Mouse (Mus musculus): ENCODE data around the gene Myo1a. TPM values are rescaled to one million over a fixed set of nuclear protein-coding genes. Genes with fewer than 3 reads are reported as not detected.
A peak's percentile ranks its signal among the peaks of the same experiment; 100 is the strongest.

Myo1a gene
- polyA plus RNA-seq, 1 experiment from 2014 or later: 0.14 TPM

- Histone ChIP-seq H3K4me1 (ENCODE audit: control insufficient read depth, insufficient read depth, low read length) (peaks cover 47% of the 10 kb centered on the region), H3K27me3 (ENCODE audit: control insufficient read depth, insufficient read depth, low read length) (peaks cover 10% of the 10 kb centered on the region), H3K36me3 (ENCODE audit: control insufficient read depth, insufficient read depth, low read length) (peaks cover 8% of the 10 kb centered on the region), H3K9me3 (replicated peaks; ENCODE audit: control insufficient read depth, low read length) (no peaks in the 10 kb centered on the region), H3K9ac (ENCODE audit: low read depth, low read length) (no peak overlapping the region), H3K4me2 (peak overlapping the region; percentile 25), H3K27ac (ENCODE audit: low read depth, low read length) (no peak overlapping the region), H3K4me3 (ENCODE audit: low read depth, low read length) (peak overlapping the region; percentile 73; the same call in 1 of the 2 replicates)
- WGBS (ENCODE audit: insufficient replicate concordance): 33% methylated on average over 16 of the region's 16 CpGs
- ATAC-seq (replicated peaks; ENCODE audit: insufficient number of reproducible peaks, low FRiP score, low TSS enrichment): no peak
Measured at GRCm38 (mm10) chr10:127664166-127664565, 40.8 kb upstream of the Myo1a start.

- H3K4me3 ChIP-seq (ENCODE audit: low read depth, low read length): peak overlapping the region; percentile 73; the same call in 1 of the 2 replicates
- peaks cover 8% of the 10 kb centered on the region for H3K36me3 ChIP-seq (ENCODE audit: control insufficient read depth, insufficient read depth, low read length)
- WGBS (ENCODE audit: insufficient replicate concordance): 34% methylated on average over 13 of the region's 13 CpGs
- no peak for ATAC-seq (replicated peaks; ENCODE audit: insufficient number of reproducible peaks, low FRiP score, low TSS enrichment)
- H3K27me3 ChIP-seq (ENCODE audit: control insufficient read depth, insufficient read depth, low read length): peaks cover 10% of the 10 kb centered on the region
- H3K4me1 ChIP-seq (ENCODE audit: control insufficient read depth, insufficient read depth, low read length): peaks cover 50% of the 10 kb centered on the region
- H3K9ac ChIP-seq (ENCODE audit: low read depth, low read length): no peak overlapping the region
- H3K4me2 ChIP-seq: peak overlapping the region; percentile 85
- H3K9me3 ChIP-seq (replicated peaks; ENCODE audit: control insufficient read depth, low read length): no peaks in the 10 kb centered on the region
- H3K27ac ChIP-seq (ENCODE audit: low read depth, low read length): no peak overlapping the region
Measured at GRCm38 (mm10) chr10:127664891-127665290, 40.1 kb upstream of the Myo1a start.

DNA sequence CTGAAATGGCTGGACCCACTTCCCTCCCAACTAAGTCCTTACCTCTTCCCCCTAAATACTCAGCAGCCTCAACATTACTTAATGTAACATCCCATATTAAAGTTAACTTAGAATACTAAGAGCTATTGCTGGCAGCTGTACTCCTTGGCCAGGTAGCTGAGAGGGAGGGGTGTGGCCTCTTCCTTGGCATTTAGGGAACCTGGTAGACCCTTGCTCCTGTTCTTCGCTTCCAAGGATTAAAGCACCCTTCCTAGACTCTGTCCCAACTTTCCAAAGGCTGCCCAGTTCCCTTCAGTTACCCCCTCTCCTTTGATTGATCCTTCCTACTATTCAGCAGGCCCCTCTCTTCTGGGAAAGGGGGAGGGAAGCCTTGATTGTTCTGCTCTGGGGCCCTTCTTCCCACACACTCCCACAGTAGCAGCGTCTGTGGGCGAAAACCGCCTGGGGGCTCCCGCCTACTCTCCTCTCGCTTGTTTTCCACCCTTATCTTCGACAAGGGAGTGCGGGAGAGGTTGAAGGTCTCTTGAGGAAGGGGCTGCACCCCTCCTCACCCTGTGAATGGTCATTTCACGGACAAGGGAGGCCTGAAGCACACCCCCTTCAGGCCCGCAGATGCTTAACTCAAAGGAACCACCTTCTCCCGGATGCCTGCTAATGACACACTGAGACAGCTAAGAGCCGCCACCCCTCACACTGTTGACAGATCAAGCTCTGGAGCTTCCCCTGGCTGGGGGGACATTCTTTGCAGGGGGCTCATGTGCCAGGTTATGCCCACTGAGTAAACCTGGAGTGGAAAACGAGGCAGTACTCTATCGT lies 39.4 kb upstream of the Myo1a start:
- no peak for ATAC-seq (replicated peaks; ENCODE audit: insufficient number of reproducible peaks, low FRiP score, low TSS enrichment)
- peak overlapping the region; percentile 83 for H3K9ac ChIP-seq (ENCODE audit: low read depth, low read length)
- H3K36me3 ChIP-seq (ENCODE audit: control insufficient read depth, insufficient read depth, low read length): peaks cover 8% of the 10 kb centered on the region
- H3K4me2 ChIP-seq: peak overlapping the region; percentile 85
- H3K27ac ChIP-seq (ENCODE audit: low read depth, low read length): peak overlapping the region; percentile 97
- H3K4me1 ChIP-seq (ENCODE audit: control insufficient read depth, insufficient read depth, low read length): peaks cover 50% of the 10 kb centered on the region
- WGBS (ENCODE audit: insufficient replicate concordance): 6% methylated on average over 14 of the region's 14 CpGs
- H3K9me3 ChIP-seq (replicated peaks; ENCODE audit: control insufficient read depth, low read length): no peaks in the 10 kb centered on the region
- H3K27me3 ChIP-seq (ENCODE audit: control insufficient read depth, insufficient read depth, low read length): peaks cover 10% of the 10 kb centered on the region
- H3K4me3 ChIP-seq (ENCODE audit: low read depth, low read length): peak overlapping the region; percentile 73

- WGBS (ENCODE audit: insufficient replicate concordance): under 1% methylated on average over 57 of the region's 73 CpGs
- Histone ChIP-seq H3K9me3 (replicated peaks; ENCODE audit: control insufficient read depth, low read length) (no peaks in the 10 kb centered on the region), H3K4me3 (ENCODE audit: low read depth, low read length) (peak within 1 kb of the TSS; percentile 73), H3K27ac (ENCODE audit: low read depth, low read length) (peak within 1 kb of the TSS; percentile 97), H3K36me3 (ENCODE audit: control insufficient read depth, insufficient read depth, low read length) (peaks cover 8% of the 10 kb centered on the region), H3K4me2 (peak within 1 kb of the TSS; percentile 85), H3K4me1 (ENCODE audit: control insufficient read depth, insufficient read depth, low read length) (peaks cover 39% of the 10 kb centered on the region), H3K9ac (ENCODE audit: low read depth, low read length) (peak within 1 kb of the TSS; percentile 83), H3K27me3 (ENCODE audit: control insufficient read depth, insufficient read depth, low read length) (peaks cover 10% of the 10 kb centered on the region)
- ATAC-seq (replicated peaks; ENCODE audit: insufficient number of reproducible peaks, low FRiP score, low TSS enrichment): peak; percentile 73
Measured at GRCm38 (mm10) chr10:127666501-127667268, 38.3 kb upstream of the Myo1a start, which contains the start of gene Nemp1. Gene Nemp1 (plus strand): TSS chr10:127666901.

DNA sequence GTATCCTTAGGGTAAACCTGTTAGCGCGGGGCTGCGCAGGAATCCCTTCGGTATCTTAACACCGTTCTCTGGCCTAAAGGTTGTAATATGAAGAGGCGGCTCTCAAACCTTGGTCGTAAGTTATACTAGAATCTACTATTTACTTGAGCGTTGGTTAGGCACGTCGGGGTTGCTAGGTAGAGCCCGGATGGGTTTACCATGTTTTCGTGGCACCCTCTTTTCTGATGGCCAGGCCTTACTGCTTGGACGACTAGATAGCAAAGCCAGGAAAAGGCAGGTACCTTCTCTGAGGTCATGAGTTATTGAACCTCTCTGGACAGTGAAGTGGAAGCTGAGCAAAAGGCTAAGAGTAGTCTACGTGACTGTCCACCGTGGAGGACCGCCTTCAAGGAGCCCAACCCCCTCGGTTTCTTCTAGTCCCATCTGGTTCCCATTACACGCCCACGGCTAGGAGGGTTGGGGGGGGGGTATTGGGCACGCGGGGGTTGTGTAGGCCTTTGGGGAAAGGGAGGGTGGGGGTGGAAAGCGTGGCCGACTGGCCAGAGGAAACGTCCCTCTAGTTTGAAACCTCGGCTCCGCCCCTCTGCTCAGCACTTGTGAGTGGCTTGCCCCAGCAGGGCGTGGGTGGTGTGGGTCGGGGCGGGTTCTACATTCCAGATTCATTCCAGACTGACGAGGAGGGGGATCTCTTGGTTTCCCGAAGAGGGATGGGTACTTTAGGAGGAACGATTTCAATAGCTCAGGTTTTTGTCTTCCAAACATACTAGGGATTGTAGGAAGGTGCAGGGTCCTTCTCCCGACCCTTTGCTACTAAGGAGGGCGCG lies 37.5 kb upstream of the Myo1a start:
- Histone ChIP-seq H3K36me3 (ENCODE audit: control insufficient read depth, insufficient read depth, low read length) (peaks cover 8% of the 10 kb centered on the region), H3K27ac (ENCODE audit: low read depth, low read length) (peak overlapping the region; percentile 97), H3K27me3 (ENCODE audit: control insufficient read depth, insufficient read depth, low read length) (peaks cover 10% of the 10 kb centered on the region), H3K4me3 (ENCODE audit: low read depth, low read length) (peak overlapping the region; percentile 73), H3K9me3 (replicated peaks; ENCODE audit: control insufficient read depth, low read length) (no peaks in the 10 kb centered on the region), H3K4me2 (peak overlapping the region; percentile 85), H3K4me1 (ENCODE audit: control insufficient read depth, insufficient read depth, low read length) (peaks cover 31% of the 10 kb centered on the region), H3K9ac (ENCODE audit: low read depth, low read length) (peak overlapping the region; percentile 77)
- under 1% methylated on average over 35 of the region's 35 CpGs for WGBS (ENCODE audit: insufficient replicate concordance)
- ATAC-seq (replicated peaks; ENCODE audit: insufficient number of reproducible peaks, low FRiP score, low TSS enrichment): peak; percentile 65

GRCm38 (mm10) chr10:127668093-127669050 lies 36.6 kb upstream of the Myo1a start, which contains the start of gene Nab2:
Gene Nab2 (minus strand): TSS chr10:127668568.
- peaks cover 24% of the 10 kb centered on the region for H3K4me1 ChIP-seq (ENCODE audit: control insufficient read depth, insufficient read depth, low read length)

GRCm38 (mm10) chr10:127669170-127669569 lies 35.8 kb upstream of the Myo1a start:
- H3K9me3 ChIP-seq (replicated peaks; ENCODE audit: control insufficient read depth, low read length): no peaks in the 10 kb centered on the region
- H3K4me1 ChIP-seq (ENCODE audit: control insufficient read depth, insufficient read depth, low read length): peaks cover 19% of the 10 kb centered on the region
- H3K9ac ChIP-seq (ENCODE audit: low read depth, low read length): peak overlapping the region; percentile 60
- H3K27ac ChIP-seq (ENCODE audit: low read depth, low read length): peak overlapping the region; percentile 97
- peak overlapping the region; percentile 73; the same call in 1 of the 2 replicates for H3K4me3 ChIP-seq (ENCODE audit: low read depth, low read length)
- no peak for ATAC-seq (replicated peaks; ENCODE audit: insufficient number of reproducible peaks, low FRiP score, low TSS enrichment)
- peaks cover 8% of the 10 kb centered on the region for H3K27me3 ChIP-seq (ENCODE audit: control insufficient read depth, insufficient read depth, low read length)
- 4% methylated on average over 7 of the region's 7 CpGs for WGBS (ENCODE audit: insufficient replicate concordance)
- peak overlapping the region; percentile 85 for H3K4me2 ChIP-seq
- peaks cover 5% of the 10 kb centered on the region for H3K36me3 ChIP-seq (ENCODE audit: control insufficient read depth, insufficient read depth, low read length)

More at GRCm38 (mm10) chr10:127668093-127669050, 36.6 kb upstream of the Myo1a start, which contains the start of gene Nab2:
- H3K9ac ChIP-seq (ENCODE audit: low read depth, low read length): peak within 1 kb of the TSS; percentile 77
- H3K4me2 ChIP-seq: peak within 1 kb of the TSS; percentile 85
- peaks cover 8% of the 10 kb centered on the region for H3K36me3 ChIP-seq (ENCODE audit: control insufficient read depth, insufficient read depth, low read length)
- 2% methylated on average over 40 of the region's 40 CpGs for WGBS (ENCODE audit: insufficient replicate concordance)
- no peaks in the 10 kb centered on the region for H3K9me3 ChIP-seq (replicated peaks; ENCODE audit: control insufficient read depth, low read length)
- peaks cover 10% of the 10 kb centered on the region for H3K27me3 ChIP-seq (ENCODE audit: control insufficient read depth, insufficient read depth, low read length)
- H3K27ac ChIP-seq (ENCODE audit: low read depth, low read length): peak within 1 kb of the TSS; percentile 97
- H3K4me3 ChIP-seq (ENCODE audit: low read depth, low read length): peak within 1 kb of the TSS; percentile 73
- ATAC-seq (replicated peaks; ENCODE audit: insufficient number of reproducible peaks, low FRiP score, low TSS enrichment): peak; percentile 33; the same call in 1 of the 2 replicates

Data from heart, embryonic 11.5 days (tissue).